Mouse (Mus musculus) embryonic facial prominence, embryonic 13.5 days (tissue): Measurements from ENCODE around the gene Afg3l1. TPM values are rescaled to one million over a fixed set of nuclear protein-coding genes. Genes with fewer than 3 reads are reported as not detected.
"Not testable (repeated sequence)": the region's sequence is repeated elsewhere in the genome, so short reads cannot be mapped to it uniquely, and the experiment has no call there.

Experiments
- ATAC-seq: fragments of 200-750 bp; cut with Nextera tagmentation; 2 replicates; pipeline ENCODE4 v1.8.0; 2017; ENCODE audit warnings: low read depth; ENCODE audit not compliant: insufficient number of reproducible peaks, insufficient read depth, low FRiP score, low TSS enrichment
- H3K27ac ChIP-seq: fragments of 300-500 bp; sonication (generic); 2 replicates; pipeline ENCODE4 v1.5.1; 2015; ENCODE audit warnings: moderate library complexity, mild to moderate bottlenecking, inconsistent platforms
- H3K27me3 ChIP-seq: fragments of 300-500 bp; sonication (generic); 2 replicates; pipeline ENCODE4 v1.6.1; 2015; ENCODE audit warnings: mild to moderate bottlenecking, inconsistent platforms
- H3K36me3 ChIP-seq: fragments of 300-500 bp; sonication (generic); 2 replicates; pipeline ENCODE4 v1.6.1; 2015; ENCODE audit warnings: mild to moderate bottlenecking, inconsistent platforms
- H3K4me1 ChIP-seq: fragments of 300-500 bp; sonication (generic); 2 replicates; pipeline ENCODE4 v1.6.1; 2015; ENCODE audit warnings: inconsistent platforms
- H3K4me2 ChIP-seq: fragments of 300-500 bp; sonication (generic); 2 replicates; pipeline ENCODE4 v1.6.1; 2015; ENCODE audit warnings: moderate library complexity, mild to moderate bottlenecking, inconsistent platforms
- H3K4me3 ChIP-seq: fragments of 300-500 bp; sonication (generic); 2 replicates; pipeline ENCODE4 v1.5.1; 2015; ENCODE audit warnings: mild to moderate bottlenecking, inconsistent platforms
- H3K9ac ChIP-seq: fragments of 300-500 bp; sonication (generic); 2 replicates; pipeline ENCODE4 v1.6.1; 2015; ENCODE audit warnings: mild to moderate bottlenecking, inconsistent platforms
- H3K9me3 ChIP-seq: fragments of 300-500 bp; sonication (generic); 2 replicates; pipeline ENCODE4 v1.6.1; 2016; ENCODE audit warnings: inconsistent platforms
- WGBS: fragments of 180-500 bp; shearing (Covaris S2); methylation state at CpG from one replicate; pipeline ENCODE4 v1.1.7; 2015; ENCODE audit warnings: mixed read lengths; 5-methylcytosine and 5-hydroxymethylcytosine counted together
- polyA plus RNA-seq: library from polyadenylated mRNA; unstranded; fragments of >200 nt; fragmentation: Nextera tagmentation; extraction: Ambion mirVana; gene quantifications from 2 replicates; pipeline ENCODE4 v1.2.1, GENCODE M21; 2015

Gene Afg3l1
- polyA plus RNA-seq, 1 experiment from 2014 or later: 54.4 TPM

DNA sequence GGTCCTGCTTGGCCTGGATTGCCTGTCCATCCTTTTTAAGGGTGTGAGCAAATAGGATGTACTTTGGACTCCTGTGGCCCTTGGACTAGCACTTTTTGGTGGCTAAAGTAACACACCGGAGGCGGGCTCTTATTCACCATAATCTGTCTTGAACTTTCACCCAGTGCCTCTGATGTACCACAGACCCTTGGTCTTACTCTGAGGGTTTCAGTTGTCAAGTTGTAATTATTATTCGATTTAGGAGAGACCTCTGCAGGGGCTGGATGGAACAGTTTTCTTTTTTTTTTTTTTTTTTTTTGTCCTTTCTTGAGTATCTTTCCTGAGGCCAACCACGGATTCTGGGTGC lies 34.2 kb upstream of the Afg3l1 start:
- Histone ChIP-seq H3K27me3 (no peaks in the 10 kb centered on the region), H3K4me2 (peak overlapping the region; percentile 76), H3K4me1 (peaks cover 9% of the 10 kb centered on the region), H3K36me3 (peaks cover 14% of the 10 kb centered on the region; the same call in 1 of the 2 replicates), H3K9me3 (no peaks in the 10 kb centered on the region), H3K4me3 (peak overlapping the region; percentile 70), H3K27ac (peak overlapping the region; percentile 72), H3K9ac (peak overlapping the region; percentile 87)
- WGBS: 14% methylated on average over 4 of the region's 4 CpGs
- ATAC-seq: no peak

DNA sequence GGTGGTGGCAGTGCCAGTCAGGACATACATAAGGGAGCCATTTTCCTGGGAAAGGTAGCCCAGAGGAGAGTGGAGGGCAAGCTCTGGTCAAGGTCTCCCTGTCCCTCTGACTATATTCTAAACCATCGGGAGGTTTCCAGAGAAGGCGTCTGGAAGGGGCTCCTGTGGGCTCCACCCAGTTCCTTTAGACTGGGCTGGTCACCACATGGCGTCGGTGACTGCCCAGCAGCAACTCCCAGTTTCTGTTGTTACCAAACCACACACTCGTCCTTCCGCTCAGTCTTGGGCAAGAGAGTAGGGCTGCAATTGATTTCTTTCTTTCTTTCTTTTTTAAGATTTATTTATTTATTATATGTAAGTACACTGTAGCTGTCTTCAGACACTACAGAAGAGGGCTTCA lies 33.6 kb upstream of the Afg3l1 start:
- Histone ChIP-seq H3K9ac (peak overlapping the region; percentile 87; the same call in 1 of the 2 replicates), H3K4me1 (peaks cover 9% of the 10 kb centered on the region), H3K27ac (0 out of 2 replicates have a peak overlapping the region, but pooled peaks have one; percentile 22), H3K9me3 (no peaks in the 10 kb centered on the region), H3K4me3 (peak overlapping the region; percentile 70), H3K27me3 (no peaks in the 10 kb centered on the region), H3K36me3 (peaks cover 20% of the 10 kb centered on the region), H3K4me2 (peak overlapping the region; percentile 76)
- WGBS: 81% methylated on average over 6 of the region's 6 CpGs
- no peak for ATAC-seq

DNA sequence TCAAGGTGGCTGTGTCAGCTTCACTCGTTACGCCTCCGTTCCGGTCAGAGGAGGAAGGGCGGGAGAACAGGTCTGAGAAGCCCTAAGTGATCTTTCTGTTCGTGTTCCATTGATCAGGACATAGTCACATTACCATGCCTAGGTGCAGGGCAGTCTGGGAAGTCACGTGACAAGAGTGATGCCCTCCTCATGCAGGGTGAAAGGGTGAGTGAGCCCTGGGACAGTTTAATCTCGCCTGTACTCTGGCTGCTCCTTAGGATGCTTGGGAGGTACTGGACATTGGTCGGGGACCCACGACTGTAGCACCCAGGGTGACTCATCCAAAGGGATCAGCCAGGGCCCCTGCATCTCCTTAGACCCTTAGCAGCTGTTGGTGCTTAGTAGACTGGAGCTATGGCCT lies 31.7 kb upstream of the Afg3l1 start:
- Histone ChIP-seq H3K4me3 (no peak overlapping the region), H3K9me3 (no peaks in the 10 kb centered on the region), H3K27me3 (no peaks in the 10 kb centered on the region), H3K9ac (no peak overlapping the region), H3K36me3 (peaks cover 34% of the 10 kb centered on the region), H3K4me1 (peaks cover 9% of the 10 kb centered on the region), H3K4me2 (no peak overlapping the region), H3K27ac (no peak overlapping the region)
- no peak for ATAC-seq
- WGBS: 84% methylated on average over 10 of the region's 10 CpGs

DNA sequence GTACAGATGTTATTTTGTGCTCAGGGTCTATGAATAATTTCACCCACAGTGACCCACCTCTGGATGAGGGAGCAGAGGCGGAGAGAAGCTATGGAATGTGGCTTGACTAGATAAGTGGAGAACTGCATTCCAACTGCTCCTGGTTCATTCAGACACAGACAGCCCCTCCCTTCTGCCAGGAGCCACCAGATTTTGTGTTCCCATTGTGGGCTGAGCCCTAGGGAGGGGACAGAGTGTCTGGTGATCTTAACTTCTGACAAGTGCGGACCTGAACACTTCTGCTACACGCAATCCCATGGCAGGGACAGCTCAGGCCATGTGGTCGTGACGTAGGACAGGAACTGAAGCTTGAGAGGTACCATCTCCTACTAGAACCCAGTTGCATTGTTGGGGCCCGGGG lies 30.9 kb upstream of the Afg3l1 start:
- no peak overlapping the region for H3K4me3 ChIP-seq
- no peak for ATAC-seq
- peaks cover 41% of the 10 kb centered on the region for H3K36me3 ChIP-seq
- no peak overlapping the region for H3K27ac ChIP-seq
- no peak overlapping the region for H3K9ac ChIP-seq
- H3K9me3 ChIP-seq: no peaks in the 10 kb centered on the region
- 81% methylated on average over 6 of the region's 6 CpGs for WGBS
- no peaks in the 10 kb centered on the region for H3K27me3 ChIP-seq
- H3K4me1 ChIP-seq: peaks cover 9% of the 10 kb centered on the region
- no peak overlapping the region for H3K4me2 ChIP-seq

DNA sequence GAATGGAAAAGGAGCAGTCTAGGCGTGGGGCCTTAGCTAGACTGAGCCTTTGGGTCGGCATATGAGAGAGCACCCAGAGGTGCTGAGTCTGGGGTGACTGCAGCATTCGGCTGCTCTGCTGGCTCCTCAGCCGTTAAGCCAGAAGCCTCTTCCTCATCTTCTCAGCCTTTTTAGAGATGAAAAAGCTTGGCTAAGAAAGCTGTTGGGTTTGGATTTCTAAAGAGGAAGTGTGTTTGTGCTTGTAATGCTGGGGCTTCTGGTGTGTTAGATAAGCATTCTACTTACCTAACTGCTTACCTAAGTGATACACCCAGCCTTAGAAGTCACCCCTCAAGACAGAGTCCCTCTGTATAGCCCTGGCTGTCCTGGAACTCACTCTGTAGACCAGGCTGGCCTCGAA lies 26.9 kb upstream of the Afg3l1 start:
- H3K4me1 ChIP-seq: no peaks in the 10 kb centered on the region
- H3K27ac ChIP-seq: no peak overlapping the region
- no peaks in the 10 kb centered on the region for H3K27me3 ChIP-seq
- ATAC-seq: no peak
- no peaks in the 10 kb centered on the region for H3K9me3 ChIP-seq
- WGBS: 95% methylated on average over 5 of the region's 5 CpGs
- H3K4me3 ChIP-seq: no peak overlapping the region
- H3K9ac ChIP-seq: no peak overlapping the region
- H3K36me3 ChIP-seq: peaks cover 79% of the 10 kb centered on the region
- no peak overlapping the region for H3K4me2 ChIP-seq

DNA sequence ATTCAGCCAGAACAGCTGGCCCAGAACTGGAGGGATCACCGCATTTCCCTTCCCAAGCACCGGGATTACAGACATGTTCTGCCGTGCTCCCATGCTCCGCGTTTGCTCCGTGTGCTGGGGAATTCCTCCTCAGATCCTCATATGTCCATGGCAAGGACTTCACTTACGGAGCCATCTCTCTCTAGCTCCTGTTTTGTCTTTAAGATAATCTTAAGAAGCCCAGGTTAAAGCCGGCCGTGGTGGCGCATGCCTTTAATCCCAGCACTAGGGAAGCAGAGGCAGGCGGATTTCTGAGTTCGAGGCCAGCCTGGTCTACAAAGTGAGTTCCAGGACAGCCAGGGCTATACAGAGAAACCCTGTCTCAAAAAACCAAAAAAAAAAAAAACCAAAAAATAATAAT lies 26.0 kb upstream of the Afg3l1 start:
- not testable (repeated sequence) for ATAC-seq, H3K4me2 ChIP-seq, H3K4me3 ChIP-seq, H3K27me3 ChIP-seq, H3K9ac ChIP-seq, H3K4me1 ChIP-seq, H3K9me3 ChIP-seq, H3K27ac ChIP-seq
- WGBS: 94% methylated on average over 12 of the region's 12 CpGs
- peaks cover 85% of the 10 kb centered on the region for H3K36me3 ChIP-seq

DNA sequence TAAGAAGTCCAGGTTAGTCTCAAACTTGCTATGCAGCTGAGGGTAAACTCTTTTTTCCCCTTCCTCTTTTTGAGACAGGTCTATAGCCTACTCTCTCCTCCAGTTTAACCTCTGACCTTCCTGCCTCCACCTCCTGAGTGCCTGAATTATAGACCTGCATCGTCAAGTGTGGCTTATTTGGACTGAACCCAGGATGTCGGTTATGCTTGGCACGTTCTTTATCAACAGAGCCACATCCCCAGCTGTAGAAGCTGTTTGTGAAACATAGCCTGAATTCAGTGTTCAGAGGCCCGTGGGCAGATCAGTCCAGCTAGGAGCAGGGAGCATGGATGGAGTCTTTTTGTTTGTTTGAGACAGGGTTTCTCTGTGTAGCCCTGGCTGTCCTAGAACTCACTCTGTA lies 25.6 kb upstream of the Afg3l1 start:
- H3K9me3 ChIP-seq: no peaks in the 10 kb centered on the region

DNA sequence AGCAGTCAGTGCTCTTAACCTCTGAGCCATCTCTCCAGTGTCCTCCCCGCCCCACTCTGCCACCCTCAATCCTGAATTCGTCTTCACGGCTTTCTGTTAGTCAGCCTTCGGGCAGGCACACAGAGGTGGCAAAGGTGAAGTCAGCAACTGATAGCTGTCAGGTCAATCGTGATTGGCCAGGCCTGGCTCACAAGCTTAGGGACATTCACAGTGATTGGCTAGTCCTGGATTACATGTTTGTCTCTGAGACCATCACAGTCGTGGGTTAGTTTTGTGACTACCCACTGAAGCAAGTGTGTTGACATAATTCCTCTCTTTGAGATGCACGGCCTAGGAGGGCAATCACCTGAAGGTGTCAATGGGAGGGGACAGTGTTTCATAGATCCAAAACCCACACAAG lies 24.4 kb upstream of the Afg3l1 start:
- Histone ChIP-seq H3K27ac (no peak overlapping the region), H3K4me2 (no peak overlapping the region), H3K36me3 (peaks cover 91% of the 10 kb centered on the region), H3K4me3 (no peak overlapping the region), H3K9me3 (no peaks in the 10 kb centered on the region), H3K9ac (no peak overlapping the region), H3K27me3 (no peaks in the 10 kb centered on the region), H3K4me1 (no peaks in the 10 kb centered on the region)
- no peak for ATAC-seq
- WGBS: 83% methylated on average over 7 of the region's 7 CpGs

More for the DNA sequence above, 25.6 kb upstream of the Afg3l1 start:
- no peak for ATAC-seq
- WGBS: 87% methylated on average over 4 of the region's 4 CpGs
- Histone ChIP-seq H3K4me1 (no peaks in the 10 kb centered on the region), H3K27ac (no peak overlapping the region), H3K27me3 (no peaks in the 10 kb centered on the region), H3K9ac (no peak overlapping the region), H3K36me3 (peaks cover 89% of the 10 kb centered on the region), H3K4me2 (no peak overlapping the region), H3K4me3 (no peak overlapping the region)

DNA sequence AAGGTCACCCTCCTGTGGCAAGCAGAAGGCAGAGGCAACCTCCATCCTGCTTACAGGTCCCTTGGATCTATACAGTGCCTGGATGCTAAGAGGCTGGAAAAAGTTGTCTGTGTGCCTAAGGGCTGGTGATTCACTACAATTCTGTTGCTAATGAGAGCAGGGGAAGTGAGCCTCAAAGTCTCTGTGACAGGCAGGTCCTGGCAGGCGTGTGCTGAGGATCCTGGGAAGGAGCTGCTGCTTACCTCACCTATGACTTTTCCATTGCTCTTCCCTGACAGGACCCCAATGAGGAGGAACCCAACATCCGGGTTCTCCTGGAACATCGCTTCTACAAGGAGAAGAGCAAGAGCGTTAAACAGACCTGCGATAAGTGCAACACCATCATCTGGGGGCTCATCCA lies 23.8 kb upstream of the Afg3l1 start:
- H3K4me2 ChIP-seq: no peak overlapping the region; the same call in 1 of the 2 replicates
- H3K27me3 ChIP-seq: no peaks in the 10 kb centered on the region
- H3K4me1 ChIP-seq: no peaks in the 10 kb centered on the region
- no peak for ATAC-seq
- H3K27ac ChIP-seq: no peak overlapping the region
- peaks cover 91% of the 10 kb centered on the region for H3K36me3 ChIP-seq
- no peak overlapping the region for H3K4me3 ChIP-seq
- WGBS: 81% methylated on average over 5 of the region's 5 CpGs
- no peaks in the 10 kb centered on the region for H3K9me3 ChIP-seq
- H3K9ac ChIP-seq: no peak overlapping the region

DNA sequence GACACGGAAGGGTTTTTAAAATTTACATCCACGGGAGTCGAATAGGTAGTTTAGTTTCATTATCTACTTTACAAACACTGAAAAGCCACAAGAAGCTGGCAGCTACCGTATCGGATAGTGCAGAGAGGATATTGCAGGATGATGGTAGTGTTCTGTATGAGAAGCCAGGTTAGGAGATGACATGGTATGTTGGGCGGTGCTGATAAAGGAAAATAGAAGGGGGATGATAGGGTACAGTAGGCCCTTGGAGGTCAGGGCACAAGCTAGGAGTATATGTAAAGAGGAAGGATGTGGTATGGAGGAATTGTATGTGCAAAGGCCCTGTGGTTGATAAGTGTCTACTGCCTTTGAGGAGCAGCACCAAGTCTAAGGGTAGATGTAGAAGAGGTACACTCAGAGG lies 23.1 kb upstream of the Afg3l1 start:
- no peaks in the 10 kb centered on the region for H3K27me3 ChIP-seq
- H3K9me3 ChIP-seq: no peaks in the 10 kb centered on the region
- ATAC-seq: no peak
- no peaks in the 10 kb centered on the region for H3K4me1 ChIP-seq
- H3K36me3 ChIP-seq: peaks cover 91% of the 10 kb centered on the region
- no peak overlapping the region for H3K4me2 ChIP-seq
- 93% methylated on average over 6 of the region's 6 CpGs for WGBS
- no peak overlapping the region for H3K9ac ChIP-seq
- H3K4me3 ChIP-seq: no peak overlapping the region
- no peak overlapping the region for H3K27ac ChIP-seq

DNA sequence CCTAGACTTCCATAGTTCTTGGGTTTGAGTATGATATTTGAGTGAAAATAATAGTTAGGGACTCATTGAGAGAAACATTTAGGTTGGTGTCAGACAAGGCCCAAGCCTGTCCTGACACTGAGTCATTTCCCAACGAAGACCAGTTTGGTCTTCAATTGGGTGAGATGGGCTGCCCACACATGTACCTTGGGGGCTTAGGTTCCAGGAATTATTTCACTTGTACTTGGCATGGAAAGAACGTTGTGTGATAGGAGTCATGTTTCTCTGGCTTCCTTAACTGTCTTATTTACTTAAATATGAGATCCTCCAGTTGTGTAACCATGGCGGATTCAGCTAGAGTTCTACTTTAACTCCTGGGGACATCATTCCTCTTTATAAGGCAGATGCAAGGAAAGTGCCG lies 14.1 kb upstream of the Afg3l1 start:
- H3K4me1 ChIP-seq: no peaks in the 10 kb centered on the region
- no peak overlapping the region for H3K9ac ChIP-seq
- peaks cover 55% of the 10 kb centered on the region for H3K36me3 ChIP-seq
- H3K9me3 ChIP-seq: no peaks in the 10 kb centered on the region
- H3K4me3 ChIP-seq: no peak overlapping the region
- WGBS: 79% methylated on average over 4 of the region's 4 CpGs
- H3K27me3 ChIP-seq: no peaks in the 10 kb centered on the region
- no peak overlapping the region for H3K4me2 ChIP-seq
- no peak for ATAC-seq
- no peak overlapping the region for H3K27ac ChIP-seq

DNA sequence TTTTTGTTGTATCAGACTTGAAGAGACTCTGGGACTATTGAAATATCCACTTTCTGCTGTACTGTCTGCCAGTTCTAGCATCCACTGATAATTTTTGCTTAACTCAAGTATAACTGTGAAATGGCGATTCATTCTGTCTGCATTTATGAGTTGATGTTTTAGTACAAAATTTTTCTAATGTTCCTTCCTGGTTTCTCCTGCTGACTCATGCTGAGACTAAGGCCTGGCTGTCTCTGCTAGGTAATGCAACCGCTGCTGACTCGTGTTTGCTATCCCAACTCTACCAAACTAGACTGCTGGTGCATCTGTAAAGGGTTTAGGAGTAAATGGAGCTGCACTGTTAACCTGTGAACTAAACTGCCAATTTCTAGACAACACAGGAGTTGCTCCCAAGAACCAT lies 10.2 kb upstream of the Afg3l1 start:
- no peak for ATAC-seq
- 74% methylated on average over 3 of the region's 3 CpGs for WGBS
- no peak overlapping the region for H3K4me2 ChIP-seq
- no peaks in the 10 kb centered on the region for H3K9me3 ChIP-seq
- no peak overlapping the region for H3K27ac ChIP-seq
- no peaks in the 10 kb centered on the region for H3K27me3 ChIP-seq
- H3K36me3 ChIP-seq: peaks cover 17% of the 10 kb centered on the region
- H3K4me3 ChIP-seq: no peak overlapping the region
- no peaks in the 10 kb centered on the region for H3K4me1 ChIP-seq
- no peak overlapping the region for H3K9ac ChIP-seq

DNA sequence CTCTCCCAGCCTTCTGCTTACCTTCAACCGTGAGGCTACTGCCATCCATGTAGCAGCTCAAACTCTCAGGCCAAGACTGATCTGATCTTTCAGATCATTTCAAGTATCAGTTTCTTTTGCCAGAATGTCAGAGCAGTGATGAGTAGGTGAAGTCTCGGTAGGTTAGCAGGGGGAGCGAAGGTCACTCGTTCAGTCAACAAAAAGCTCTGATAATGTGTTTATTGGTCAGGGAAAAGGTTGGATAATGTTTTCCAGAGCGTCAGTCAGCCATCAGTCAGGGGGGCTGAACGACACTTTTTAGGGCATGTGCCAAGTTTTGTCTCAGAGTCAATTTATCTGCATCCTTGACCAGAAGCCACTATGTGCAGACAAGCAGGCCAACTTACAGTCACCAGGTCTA lies 4.7 kb upstream of the Afg3l1 start:
- not testable (repeated sequence) for H3K4me2 ChIP-seq, H3K9ac ChIP-seq, H3K4me3 ChIP-seq, ATAC-seq, H3K36me3 ChIP-seq, H3K27me3 ChIP-seq, H3K9me3 ChIP-seq, H3K27ac ChIP-seq, H3K4me1 ChIP-seq
- WGBS: 75% methylated on average over 6 of the region's 6 CpGs
